Mouse (Mus musculus) c-Kit-positive CD71-positive TER-119-positive erythroid progenitor cells, embryonic 14.5 days (primary cell): ENCODE results near the gene Rab8b.
A peak's percentile ranks its signal among the peaks of the same experiment; 100 is the strongest.
"Not testable (repeated sequence)": the region's sequence is repeated elsewhere in the genome, so short reads cannot be mapped to it uniquely, and the experiment has no call there.

ENCODE experiments used
- DNase-seq: peaks from one replicate; pipeline ENCODE4 v3.0.0-alpha.2; 2013; ENCODE audit warnings: low spot score

Gene Rab8b

DNA sequence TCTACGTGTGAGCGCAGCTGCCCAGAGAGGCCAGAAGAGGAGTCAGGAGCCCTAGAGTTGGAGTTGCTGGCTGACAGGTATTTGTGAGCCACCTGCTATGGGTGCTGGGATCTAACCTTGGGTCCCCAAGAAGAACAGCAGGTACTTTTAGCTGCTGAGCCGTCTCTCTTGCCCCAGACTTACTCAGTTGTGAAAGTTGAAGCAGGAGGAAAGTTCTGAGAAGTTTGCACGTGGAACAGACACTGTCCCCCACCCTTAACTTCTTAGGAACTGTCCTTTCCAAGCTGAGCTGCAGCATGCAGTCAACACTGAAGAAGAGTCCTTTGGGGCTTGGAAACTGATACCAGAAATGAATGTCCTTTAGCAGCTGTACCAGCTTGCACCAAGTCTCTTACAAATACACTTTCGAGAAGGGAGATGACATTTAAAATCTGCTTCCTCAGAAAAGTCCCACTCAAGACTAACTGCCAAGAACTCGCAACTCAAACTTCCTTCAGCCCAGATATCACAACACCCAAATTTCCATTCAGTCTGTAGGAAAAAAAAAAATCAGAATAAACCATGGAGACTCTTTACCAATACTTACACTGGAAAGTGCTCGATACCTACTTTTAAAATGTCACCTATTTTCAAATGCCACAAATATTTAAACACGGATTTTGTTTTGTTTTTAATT, 2.1 kb downstream of the Rab8b start:
- DNase-seq, result no peak

GRCm38 (mm10) chr9:66915869-66916785, 3.4 kb downstream of the Rab8b start:
- DNase-seq, result peak; percentile 81

- DNase-seq, result no peak
Observed at GRCm38 (mm10) chr9:66915401-66915800, 4.1 kb downstream of the Rab8b start.

DNA sequence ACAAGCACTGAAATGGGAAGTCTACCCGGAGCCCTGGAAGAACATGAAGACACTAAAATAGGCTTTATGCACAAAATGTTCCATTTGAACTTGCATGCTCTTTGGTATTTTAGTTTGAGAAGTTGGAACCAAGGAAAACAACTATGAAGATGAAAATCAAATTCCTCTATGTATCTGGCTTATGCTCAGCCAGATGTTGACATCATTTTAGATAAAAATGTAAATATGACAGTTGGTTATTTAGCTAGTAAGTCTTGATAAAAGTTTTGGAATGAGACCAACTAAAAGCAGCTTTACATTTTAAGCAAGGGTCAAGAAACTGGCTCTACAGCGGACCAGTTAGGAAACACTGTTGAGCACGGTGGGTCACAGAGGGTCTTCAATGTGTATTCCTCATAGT, 4.9 kb downstream of the Rab8b start:
- no peak for DNase-seq

GRCm38 (mm10) chr9:66913254-66913934, 6.1 kb downstream of the Rab8b start:
- DNase-seq, result not testable (repeated sequence)

GRCm38 (mm10) chr9:66912304-66912703, 7.2 kb downstream of the Rab8b start:
- DNase-seq, result no peak

GRCm38 (mm10) chr9:66910677-66911076, 8.8 kb downstream of the Rab8b start:
- no peak for DNase-seq

DNA sequence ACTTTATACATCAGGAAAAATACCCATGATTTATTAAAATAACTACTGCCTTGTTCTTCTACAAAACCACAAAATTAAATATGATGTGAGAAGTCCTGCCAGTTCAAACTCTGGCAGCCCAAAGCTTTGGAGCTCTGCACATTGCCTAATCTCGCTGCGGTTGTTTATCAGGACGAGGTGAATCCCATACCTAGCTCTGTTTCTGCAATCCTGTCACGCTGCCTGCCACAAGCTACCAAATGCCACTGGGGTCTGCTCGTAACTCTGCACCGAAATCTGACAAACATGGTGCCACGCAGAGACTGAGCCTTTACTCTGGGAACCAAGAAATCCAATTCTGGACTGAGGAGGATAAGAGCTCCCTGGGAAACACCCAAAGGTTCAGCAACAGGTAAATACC, 9.6 kb downstream of the Rab8b start:
- no peak for DNase-seq

- no peak for DNase-seq
Observed at GRCm38 (mm10) chr9:66907746-66908397, 11.6 kb downstream of the Rab8b start.

DNA sequence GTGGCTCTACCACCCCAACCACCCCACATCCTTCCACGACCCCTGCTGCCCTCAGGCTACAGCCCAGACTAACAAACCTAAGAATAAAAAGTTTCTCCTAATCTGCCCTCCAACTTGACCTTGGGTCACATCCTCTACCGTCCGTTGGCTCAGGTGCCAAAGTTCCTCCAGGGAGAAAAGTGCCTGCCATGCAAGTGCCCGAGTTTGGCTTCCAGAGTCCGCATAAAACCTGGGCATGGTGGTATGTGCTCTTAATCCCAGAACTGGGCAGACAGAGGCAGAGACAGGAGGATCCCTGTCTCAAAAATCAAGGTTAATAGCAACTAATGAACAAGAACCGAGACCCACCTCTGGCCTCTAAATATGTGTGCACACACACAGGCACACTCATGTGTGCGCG, 12.4 kb downstream of the Rab8b start:
- no peak for DNase-seq

- DNase-seq, result no peak
Observed at GRCm38 (mm10) chr9:66905990-66906389, 13.5 kb downstream of the Rab8b start.

- no peak for DNase-seq
Observed at GRCm38 (mm10) chr9:66899526-66899925, 20.0 kb downstream of the Rab8b start.

DNA sequence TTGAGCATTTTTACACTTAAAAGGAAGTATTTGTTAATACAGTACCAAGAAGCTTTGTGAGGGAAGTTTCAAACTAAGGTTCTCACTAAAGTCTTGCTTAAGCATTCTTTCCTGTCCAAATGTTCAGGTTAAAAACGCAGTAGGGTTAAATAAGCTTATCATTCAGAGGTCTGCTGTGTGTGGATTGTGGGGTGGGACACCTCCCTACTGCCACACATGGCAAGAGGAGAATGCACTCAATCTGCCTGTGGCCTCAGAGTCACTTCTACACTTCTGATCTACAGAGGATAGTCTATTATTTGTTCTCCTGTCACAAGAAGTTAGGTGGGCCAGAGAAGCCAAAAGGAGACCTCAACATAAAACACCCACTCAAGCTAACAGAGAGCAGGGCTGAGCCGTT, 20.4 kb downstream of the Rab8b start:
- DNase-seq, result no peak

DNA sequence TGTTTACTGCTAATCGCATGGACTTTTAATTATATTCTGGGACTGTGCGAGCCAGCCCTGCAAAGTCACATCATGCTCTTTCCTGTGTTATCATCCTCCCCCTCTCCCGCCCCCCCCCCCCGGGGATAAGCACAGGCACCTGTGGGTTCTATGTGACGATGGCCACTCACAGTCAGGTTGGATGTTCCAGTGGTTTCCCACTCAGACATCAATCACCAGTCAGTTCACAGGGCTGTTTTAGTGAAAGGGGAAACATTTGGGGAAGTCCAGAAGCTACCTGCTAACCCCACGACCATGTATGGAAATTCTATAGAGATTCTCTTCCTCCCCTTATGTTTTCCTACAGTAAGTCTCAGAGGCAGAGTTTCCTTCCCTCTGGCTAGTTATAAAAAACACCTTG, 21.6 kb downstream of the Rab8b start:
- no peak for DNase-seq

DNA sequence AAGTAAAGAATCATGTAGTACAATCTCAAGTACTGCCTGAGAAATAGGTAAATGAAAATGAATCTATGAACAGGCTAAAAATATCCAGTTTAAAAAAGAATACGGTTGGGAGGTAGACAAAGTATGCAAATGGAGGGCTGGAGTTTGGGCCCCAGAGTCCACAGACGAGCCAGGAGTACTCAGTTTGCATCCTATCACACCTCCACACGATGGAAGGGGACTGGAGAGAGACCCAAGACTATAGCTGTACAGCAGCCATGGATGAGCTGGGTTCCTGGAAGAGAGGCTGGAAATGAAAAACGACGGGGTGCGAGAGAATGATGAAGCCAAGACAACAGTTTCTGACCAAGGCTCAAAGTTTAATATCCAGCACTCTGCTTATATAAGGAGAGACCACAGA, 22.5 kb downstream of the Rab8b start:
- no peak for DNase-seq

DNA sequence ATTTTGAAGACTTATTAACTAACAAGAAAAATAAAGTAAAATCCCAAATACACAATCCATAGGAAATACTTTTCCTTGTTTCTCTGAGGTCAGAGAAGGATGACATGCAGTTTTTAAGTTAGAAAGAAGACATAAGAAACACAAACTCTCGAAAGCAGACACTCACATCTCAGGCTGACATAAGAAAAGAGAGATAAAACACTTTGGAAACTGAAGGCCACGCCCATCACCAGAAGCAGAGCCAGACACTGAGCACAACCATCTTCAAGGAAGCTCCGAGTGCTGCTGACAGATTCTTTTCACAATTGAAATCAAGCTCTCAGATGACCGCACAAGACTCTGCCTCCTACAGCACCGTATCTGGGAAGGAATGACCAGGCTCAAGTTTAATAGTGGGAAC, 23.5 kb downstream of the Rab8b start:
- peak; percentile 74 for DNase-seq

- peak; percentile 84 for DNase-seq
Observed at GRCm38 (mm10) chr9:66895035-66895779, 24.3 kb downstream of the Rab8b start.

GRCm38 (mm10) chr9:66894421-66894820, 25.1 kb downstream of the Rab8b start:
- peak; percentile 22 for DNase-seq

- DNase-seq, result not testable (repeated sequence)
Observed at GRCm38 (mm10) chr9:66892456-66892855, 27.0 kb downstream of the Rab8b start.

DNA sequence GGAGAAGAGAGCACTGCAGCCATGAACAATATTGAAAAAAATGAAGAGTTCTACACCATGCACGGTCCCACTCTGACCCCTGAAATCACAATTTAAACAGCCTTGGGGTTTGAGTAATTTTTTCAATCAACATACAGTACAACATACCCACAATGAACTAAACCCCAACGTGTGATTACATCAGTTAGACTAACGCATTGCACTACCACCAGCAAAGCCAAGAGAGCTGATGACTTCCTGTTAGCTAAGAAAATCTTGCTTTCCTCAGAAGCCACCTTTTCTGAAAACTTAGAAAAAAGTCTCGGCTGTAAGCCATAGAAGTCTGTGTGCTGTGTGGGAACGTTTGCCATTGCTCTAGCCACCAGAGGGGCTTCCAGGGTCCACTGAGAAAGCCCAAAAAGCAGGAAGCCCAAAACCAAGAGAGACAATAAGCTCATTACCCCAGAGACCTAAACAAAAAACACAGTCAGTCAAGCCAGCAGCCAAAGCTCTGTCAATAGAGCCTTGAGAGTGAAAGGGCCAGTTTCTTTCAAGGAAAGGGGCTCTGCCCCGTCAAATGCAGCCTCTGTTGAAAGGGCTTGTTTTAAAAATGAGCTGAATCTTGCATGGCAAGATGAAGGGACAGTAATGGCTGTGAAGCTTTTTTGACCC, 31.4 kb downstream of the Rab8b start:
- no peak for DNase-seq

GRCm38 (mm10) chr9:66887301-66887902, 32.1 kb downstream of the Rab8b start:
- no peak for DNase-seq
